Mouse (Mus musculus): ENCODE data around the gene Stx8.

- TF ChIP-seq EP300 (optimal IDR thresholded peaks at IDR 0.05) (no peak), CTCF (IDR thresholded peaks at IDR 0.05; ENCODE audit: low read depth) (no peak)
These were observed 152.1 kb downstream of the Stx8 start for GRCm38 (mm10) chr11:68117878-68118660.

Measured in stomach, postnatal 0 days (tissue).